Mouse (Mus musculus) forebrain, embryonic 12.5 days (tissue): ENCODE data around the gene Tarbp1. TPM values are rescaled to one million over a fixed set of nuclear protein-coding genes. Genes with fewer than 3 reads are reported as not detected.

ENCODE experiments used
- ATAC-seq: fragments of 200-750 bp; cut with Nextera tagmentation; 2 replicates; pipeline ENCODE4 v1.8.0; 2017; ENCODE audit warnings: moderate TSS enrichment; ENCODE audit not compliant: low FRiP score
- H3K27ac ChIP-seq: fragments of 300-500 bp; sonication (generic); 2 replicates; pipeline ENCODE4 v1.5.1; 2016; ENCODE audit warnings: mild to moderate bottlenecking
- H3K27me3 ChIP-seq: fragments of 300-500 bp; sonication (generic); 2 replicates; pipeline ENCODE4 v1.6.1; 2016; ENCODE audit warnings: mild to moderate bottlenecking
- H3K36me3 ChIP-seq: fragments of 300-500 bp; sonication (generic); replicated peaks from 2 replicates; pipeline ENCODE4 v1.6.1; 2016; ENCODE audit warnings: mild to moderate bottlenecking
- H3K4me1 ChIP-seq: fragments of 300-500 bp; sonication (generic); 2 replicates; pipeline ENCODE4 v1.6.1; 2016
- H3K4me2 ChIP-seq: fragments of 300-500 bp; sonication (generic); 2 replicates; pipeline ENCODE4 v1.6.1; 2016; ENCODE audit warnings: mild to moderate bottlenecking, moderate library complexity
- H3K4me3 ChIP-seq: fragments of 300-500 bp; sonication (generic); replicated peaks from 2 replicates; pipeline ENCODE4 v1.5.1; 2016; ENCODE audit warnings: mild to moderate bottlenecking
- H3K9ac ChIP-seq: fragments of 300-500 bp; sonication (generic); 2 replicates; pipeline ENCODE4 v1.6.1; 2016; ENCODE audit warnings: mild to moderate bottlenecking
- H3K9me3 ChIP-seq: fragments of 300-500 bp; sonication (generic); 2 replicates; pipeline ENCODE4 v1.6.1; 2016
- WGBS: fragments of 180-500 bp; shearing (Covaris S2); methylation state at CpG from one replicate; pipeline ENCODE4 v1.1.7; 2016; 5-methylcytosine and 5-hydroxymethylcytosine counted together
- polyA plus RNA-seq: library from polyadenylated mRNA; unstranded; fragments of >200 nt; fragmentation: Nextera tagmentation; extraction: Ambion mirVana; gene quantifications from 2 replicates; pipeline ENCODE4 v1.2.1, GENCODE M21; 2016

Tarbp1 gene
- polyA plus RNA-seq, 1 experiment from 2014 or later = 2.6 TPM

DNA sequence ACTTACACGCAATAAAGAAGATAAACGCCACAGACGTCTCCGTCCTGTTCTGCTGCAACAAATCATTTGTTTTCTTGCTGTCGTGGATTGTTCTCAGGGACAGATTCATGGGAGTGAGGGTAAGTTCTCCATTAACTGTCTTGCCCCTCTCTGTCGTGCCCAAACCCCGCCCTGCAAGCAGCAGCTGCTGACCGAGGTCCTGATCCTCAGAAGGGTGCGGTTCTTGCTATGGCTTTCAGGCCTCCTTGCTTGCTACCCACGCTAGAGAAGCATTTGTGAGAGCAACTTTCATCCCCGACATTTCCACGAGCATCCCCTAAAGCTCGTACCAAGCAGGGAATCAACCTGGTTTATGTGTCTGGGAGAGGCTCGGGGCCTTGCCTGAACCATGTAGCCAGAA, 92.6 kb downstream of the Tarbp1 start:
- no peak for ATAC-seq
- no peaks in the 10 kb centered on the region for H3K36me3 ChIP-seq
- H3K4me3 ChIP-seq = no peak overlapping the region
- H3K4me2 ChIP-seq = no peak overlapping the region
- no peak overlapping the region for H3K27ac ChIP-seq
- no peak overlapping the region for H3K9ac ChIP-seq
- no peaks in the 10 kb centered on the region for H3K9me3 ChIP-seq
- H3K4me1 ChIP-seq = no peaks in the 10 kb centered on the region
- 44% methylated on average over 14 of the region's 14 CpGs for WGBS
- peaks cover 7% of the 10 kb centered on the region; the same call in 1 of the 2 replicates for H3K27me3 ChIP-seq

- H3K9ac ChIP-seq = no peak overlapping the region
- no peaks in the 10 kb centered on the region for H3K9me3 ChIP-seq
- H3K27me3 ChIP-seq = peaks cover 7% of the 10 kb centered on the region; the same call in 1 of the 2 replicates
- no peak overlapping the region for H3K4me2 ChIP-seq
- no peak overlapping the region for H3K4me3 ChIP-seq
- no peak for ATAC-seq
- no peaks in the 10 kb centered on the region for H3K4me1 ChIP-seq
- WGBS = 81% methylated on average over 7 of the region's 7 CpGs
- H3K36me3 ChIP-seq = no peaks in the 10 kb centered on the region
- H3K27ac ChIP-seq = no peak overlapping the region
Observed at GRCm38 (mm10) chr8:126381299-126381698, 93.6 kb downstream of the Tarbp1 start.

- Histone ChIP-seq H3K27me3 (peaks cover 7% of the 10 kb centered on the region; the same call in 1 of the 2 replicates), H3K9ac (no peak overlapping the region), H3K9me3 (no peaks in the 10 kb centered on the region), H3K4me3 (no peak overlapping the region), H3K4me1 (no peaks in the 10 kb centered on the region), H3K36me3 (no peaks in the 10 kb centered on the region), H3K27ac (no peak overlapping the region), H3K4me2 (no peak overlapping the region)
- ATAC-seq = no peak
- 61% methylated on average over 2 of the region's 2 CpGs for WGBS
Observed at GRCm38 (mm10) chr8:126380141-126380540, 94.7 kb downstream of the Tarbp1 start.

GRCm38 (mm10) chr8:126379580-126379979, 95.3 kb downstream of the Tarbp1 start:
- peaks cover 7% of the 10 kb centered on the region; the same call in 1 of the 2 replicates for H3K27me3 ChIP-seq
- H3K27ac ChIP-seq = no peak overlapping the region
- no peaks in the 10 kb centered on the region for H3K9me3 ChIP-seq
- no peaks in the 10 kb centered on the region for H3K36me3 ChIP-seq
- no peak overlapping the region for H3K4me2 ChIP-seq
- no peak overlapping the region for H3K4me3 ChIP-seq
- no peaks in the 10 kb centered on the region for H3K4me1 ChIP-seq
- no peak overlapping the region for H3K9ac ChIP-seq
- ATAC-seq = no peak
- WGBS = 88% methylated on average over 6 of the region's 6 CpGs

Other genes with a start within 250 kb of the Tarbp1 start
- 0.15 TPM in 1 of 2 replicates, not detected in the other for gene Slc35f3, start 176.5 kb downstream of the Tarbp1 start, polyA plus RNA-seq
- gene Coa6, start 52.5 kb downstream of the Tarbp1 start, polyA plus RNA-seq = 39.6 and 47.3 TPM in 2 replicates
- 7.4 and 7.8 TPM in 2 replicates for gene Irf2bp2, start 118.9 kb upstream of the Tarbp1 start, polyA plus RNA-seq